ENCODE assay signal across 9 mouse cellular contexts in genomic region chr2:93421320-93421719, GRCm38 (mm10). TPM values are rescaled to one million over a fixed set of nuclear protein-coding genes. Genes with fewer than 3 reads are reported as not detected.
DNase-seq lines count a peak whose midpoint lies in the region; ATAC-seq and TF ChIP-seq lines count a peak whose summit lies in the region.
"Had no signal": no experiment of that assay in that cellular context is flagged by ENCODE, and none has a peak within 500 bp of the region (broad histone marks: within the 10 kb centered on the region; RNA-seq: fewer than 3 reads in every experiment).

No protein-coding gene starts in this region.

- peak; percentile 34; the same call in 1 of the 2 replicates for ATAC-seq in forebrain, postnatal 0 days
- no peak for ATAC-seq in forebrain, embryonic 13.5 days
- ATAC-seq in embryonic facial prominence, embryonic 14.5 days (ENCODE audit: low read depth): no peak; the same call in 1 of the 2 replicates
- 0 out of 2 replicates have a peak, but pooled peaks have one; percentile 43 for ATAC-seq in intestine, embryonic 16.5 days
- ATAC-seq in monocyte, adult 5-6 weeks (replicated peaks; ENCODE audit: insufficient number of reproducible peaks, low FRiP score, low TSS enrichment, poor library complexity, severe bottlenecking): peak; percentile 33; the same call in 1 of the 2 replicates
- 0 out of 2 replicates have a peak, but pooled peaks have one; percentile 21 for ATAC-seq in stomach, embryonic 14.5 days (ENCODE audit: insufficient number of reproducible peaks, insufficient read depth, low FRiP score, low read depth)

- no peaks in the 10 kb centered on the region for H3K9me3 ChIP-seq in forebrain, postnatal 0 days (ENCODE audit: low read length)
- no peaks in the 10 kb centered on the region for H3K9me3 ChIP-seq in forebrain, embryonic 13.5 days (replicated peaks)
- H3K9me3 ChIP-seq in embryonic facial prominence, embryonic 14.5 days (ENCODE audit: control insufficient read depth, low read length): no peaks in the 10 kb centered on the region
- no peaks in the 10 kb centered on the region for H3K9me3 ChIP-seq in intestine, embryonic 16.5 days (ENCODE audit: control insufficient read depth, low read length)
- no peaks in the 10 kb centered on the region for H3K9me3 ChIP-seq in stomach, embryonic 14.5 days (ENCODE audit: control insufficient read depth, low read depth, low read length)
- H3K9me3 ChIP-seq: midbrain, embryonic 12.5 days had no signal

- H3K27me3 ChIP-seq in forebrain, postnatal 0 days (ENCODE audit: insufficient read depth, low read length): no peaks in the 10 kb centered on the region
- H3K27me3 ChIP-seq in forebrain, embryonic 13.5 days: no peaks in the 10 kb centered on the region
- H3K27me3 ChIP-seq in embryonic facial prominence, embryonic 14.5 days (replicated peaks; ENCODE audit: control insufficient read depth, insufficient read depth, low read length): no peaks in the 10 kb centered on the region
- no peaks in the 10 kb centered on the region for H3K27me3 ChIP-seq in intestine, embryonic 16.5 days (replicated peaks; ENCODE audit: control insufficient read depth, insufficient read depth, low read length)
- H3K27me3 ChIP-seq in stomach, embryonic 14.5 days (ENCODE audit: control insufficient read depth, insufficient read depth, low read length): no peaks in the 10 kb centered on the region

- H3K27ac ChIP-seq in forebrain, postnatal 0 days (ENCODE audit: low read depth, low read length): no peak overlapping the region
- H3K27ac ChIP-seq in forebrain, embryonic 13.5 days: no peak overlapping the region
- H3K27ac ChIP-seq in embryonic facial prominence, embryonic 14.5 days (replicated peaks; ENCODE audit: low read depth, low read length): no peak overlapping the region
- H3K27ac ChIP-seq in intestine, embryonic 16.5 days (ENCODE audit: low read length): no peak overlapping the region
- H3K27ac ChIP-seq in stomach, embryonic 14.5 days (ENCODE audit: low read length): no peak overlapping the region
- H3K27ac ChIP-seq: midbrain, embryonic 12.5 days had no signal

- H3K4me3 ChIP-seq in forebrain, postnatal 0 days (ENCODE audit: low read depth, low read length): no peak overlapping the region
- no peak overlapping the region for H3K4me3 ChIP-seq in forebrain, embryonic 13.5 days
- H3K4me3 ChIP-seq in embryonic facial prominence, embryonic 14.5 days (ENCODE audit: low read depth, low read length): no peak overlapping the region
- H3K4me3 ChIP-seq in intestine, embryonic 16.5 days (ENCODE audit: low read length): no peak overlapping the region
- no peak overlapping the region for H3K4me3 ChIP-seq in stomach, embryonic 14.5 days (ENCODE audit: low read depth, low read length)
- H3K4me3 ChIP-seq: midbrain, embryonic 12.5 days had no signal

- H3K4me2 ChIP-seq in forebrain, postnatal 0 days (ENCODE audit: low read depth): no peak overlapping the region
- no peak overlapping the region for H3K4me2 ChIP-seq in forebrain, embryonic 13.5 days
- no peak overlapping the region for H3K4me2 ChIP-seq in embryonic facial prominence, embryonic 14.5 days (ENCODE audit: low read depth, low read length)
- H3K4me2 ChIP-seq in intestine, embryonic 16.5 days (ENCODE audit: low read depth, low read length): no peak overlapping the region
- no peak overlapping the region for H3K4me2 ChIP-seq in stomach, embryonic 14.5 days (replicated peaks; ENCODE audit: low read depth, low read length)
- H3K4me2 ChIP-seq: midbrain, embryonic 12.5 days had no signal

- DNase-seq in forebrain, postnatal 0 days: peak; percentile 62
- peak; percentile 90 to 91 for DNase-seq in adrenal gland, postnatal 36 days
- DNase-seq in embryonic facial prominence, embryonic 14.5 days (ENCODE audit: low spot score): peak; percentile 78
- DNase-seq in left cerebral cortex, postnatal 10 days (ENCODE audit: extremely low spot score in 1 of 2, low spot score in 2 of 2): peak; percentile 52 to 86

- no peaks in the 10 kb centered on the region for H3K36me3 ChIP-seq in forebrain, postnatal 0 days (ENCODE audit: insufficient read depth)
- H3K36me3 ChIP-seq in forebrain, embryonic 13.5 days (ENCODE audit: poor library complexity, severe bottlenecking): no peaks in the 10 kb centered on the region
- H3K36me3 ChIP-seq in embryonic facial prominence, embryonic 14.5 days (ENCODE audit: control insufficient read depth, insufficient read depth, low read length): no peaks in the 10 kb centered on the region
- peaks cover 3% of the 10 kb centered on the region; the same call in 1 of the 2 replicates for H3K36me3 ChIP-seq in intestine, embryonic 16.5 days (ENCODE audit: control insufficient read depth, insufficient read depth, low read length)
- no peaks in the 10 kb centered on the region for H3K36me3 ChIP-seq in stomach, embryonic 14.5 days (ENCODE audit: control insufficient read depth, insufficient read depth, low read length)
- H3K36me3 ChIP-seq: midbrain, embryonic 12.5 days had no signal

- peak; percentile 74 for TF ChIP-seq CTCF in forebrain, postnatal 0 days (IDR thresholded peaks at IDR 0.05; ENCODE audit: low read depth)

- no peak overlapping the region for H3K9ac ChIP-seq in forebrain, postnatal 0 days
- no peak overlapping the region for H3K9ac ChIP-seq in forebrain, embryonic 13.5 days
- H3K9ac ChIP-seq in embryonic facial prominence, embryonic 14.5 days (ENCODE audit: low read depth, low read length): no peak overlapping the region
- H3K9ac ChIP-seq in intestine, embryonic 16.5 days (ENCODE audit: low read depth, low read length): no peak overlapping the region
- H3K9ac ChIP-seq in stomach, embryonic 14.5 days (replicated peaks; ENCODE audit: low read depth, low read length): no peak overlapping the region
- H3K9ac ChIP-seq: midbrain, embryonic 12.5 days had no signal

- no peaks in the 10 kb centered on the region for H3K4me1 ChIP-seq in forebrain, postnatal 0 days (ENCODE audit: insufficient read depth)
- no peaks in the 10 kb centered on the region for H3K4me1 ChIP-seq in forebrain, embryonic 13.5 days
- H3K4me1 ChIP-seq in embryonic facial prominence, embryonic 14.5 days (ENCODE audit: control insufficient read depth, insufficient read depth, low read length): no peaks in the 10 kb centered on the region
- H3K4me1 ChIP-seq in intestine, embryonic 16.5 days (ENCODE audit: control insufficient read depth, insufficient read depth, low read length): no peaks in the 10 kb centered on the region; the same call in 1 of the 2 replicates
- H3K4me1 ChIP-seq in stomach, embryonic 14.5 days (ENCODE audit: control insufficient read depth, insufficient read depth, low read length): 0 out of 2 replicates have a peak, but pooled peaks cover 4% of the 10 kb centered on the region

- intact Hi-C loops in left cerebral cortex, postnatal 10 days (cut with DNase I): loop anchor here (2.0 kb wide), 1 partner anchor 49 kb away; no protein-coding TSS in a partner anchor

- WGBS in forebrain, postnatal 0 days: 22% methylated on average over 7 of the region's 7 CpGs
- WGBS in forebrain, embryonic 13.5 days: 22% methylated on average over 7 of the region's 7 CpGs
- WGBS in embryonic facial prominence, embryonic 14.5 days: 36% methylated on average over 7 of the region's 7 CpGs
- 32% methylated on average over 7 of the region's 7 CpGs for WGBS in intestine, embryonic 16.5 days
- 23% methylated on average over 7 of the region's 7 CpGs for WGBS in stomach, embryonic 14.5 days

RNA-seq across cellular contexts. Expression of gene Cd82, which starts 41.6 kb away (rescaled TPM):
- total RNA-seq in forebrain, postnatal 0 days (2014; rRNA removed): 9.7 and 12.7 TPM in 2 replicates
- polyA plus RNA-seq in forebrain, postnatal 0 days (2015; fragmentation: Nextera tagmentation; extraction: Ambion mirVana): 19.3 and 20.7 TPM in 2 replicates
- 12.0 and 14.8 TPM in 2 replicates for polyA plus RNA-seq in forebrain, embryonic 13.5 days (2015; fragmentation: Nextera tagmentation; extraction: Ambion mirVana)
- 10 to 100 TPM; 34.6 to 63.8 TPM for total RNA-seq in adrenal gland, postnatal 36 days (2021)
- 46.0 and 46.9 TPM in 2 replicates for polyA plus RNA-seq in embryonic facial prominence, embryonic 14.5 days (2014; fragmentation: Nextera tagmentation; extraction: Ambion mirVana)
- polyA plus RNA-seq in intestine, embryonic 16.5 days (2015; fragmentation: Nextera tagmentation; extraction: Ambion mirVana): 171 and 180 TPM in 2 replicates
- 1 to 10 TPM; 8.1 to 9.4 TPM for total RNA-seq in left cerebral cortex, postnatal 10 days (2021)
- 197 to 239 TPM (median 203 TPM) in 3 replicates for total RNA-seq in monocyte, adult 5-6 weeks (2017)
- polyA plus RNA-seq in stomach, embryonic 14.5 days (2014; fragmentation: Nextera tagmentation; extraction: Ambion mirVana): 45.3 and 48.9 TPM in 2 replicates

Comparison
In these comparisons a context has a peak if more than half of its experiments do, and no peak if none do; other contexts are left out.
1. ATAC-seq: peak in forebrain, postnatal 0 days (single experiment), intestine, embryonic 16.5 days (single experiment), monocyte, adult 5-6 weeks (single experiment) and stomach, embryonic 14.5 days (single experiment); none in forebrain, embryonic 13.5 days (single experiment) and embryonic facial prominence, embryonic 14.5 days (single experiment).
2. Peak in every context shown above with its lines, with median percentiles within 50 percentile points of each other: DNase-seq.